Mouse (Mus musculus): ENCODE measurements around the gene Guk1. TPM values are rescaled to one million over a fixed set of nuclear protein-coding genes. Genes with fewer than 3 reads are reported as not detected.

The Guk1 gene
- polyA plus RNA-seq, 3 experiments from 2014 or later = 58.6 to 65.6 (median 60.5) TPM

DNA sequence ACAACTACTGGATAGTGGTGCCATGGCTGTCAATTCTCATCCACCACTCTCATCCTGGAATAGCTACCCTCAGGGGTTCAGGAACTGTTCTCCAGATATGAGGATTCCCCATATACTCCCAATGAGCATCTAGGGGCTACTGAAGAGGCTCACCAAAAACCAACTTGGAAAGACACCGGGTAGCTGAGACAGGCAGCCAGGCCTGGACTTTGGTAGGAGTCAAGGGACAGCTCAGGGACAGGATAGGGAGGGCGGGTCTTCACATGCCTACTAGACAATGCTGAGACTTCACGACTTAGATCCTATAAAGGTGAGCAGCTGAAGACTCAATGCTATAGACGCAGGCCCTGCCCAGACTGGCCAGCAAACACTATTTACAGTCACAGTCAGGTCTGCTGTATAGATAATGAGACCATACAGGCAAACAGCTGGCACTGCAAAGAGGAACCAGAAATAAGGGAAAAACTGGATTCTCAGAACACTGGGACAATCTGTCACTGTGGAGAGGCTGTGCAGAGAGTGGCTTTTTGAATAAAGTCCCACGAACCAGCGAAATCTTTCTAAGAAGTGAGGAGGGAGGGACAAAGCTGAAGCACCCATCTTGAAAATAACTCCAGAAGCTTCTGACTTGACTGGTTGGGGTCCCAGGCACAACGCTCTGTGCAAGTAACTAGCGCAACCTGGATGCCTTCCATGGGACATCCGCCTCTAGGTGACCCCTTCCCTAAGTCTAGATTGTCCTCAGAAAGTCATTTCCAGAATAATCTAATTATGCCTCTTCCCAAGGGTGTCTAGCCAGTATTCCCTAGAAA is 29.4 kb downstream of the Guk1 start:
- ATAC-seq = peak; percentile 6

DNA sequence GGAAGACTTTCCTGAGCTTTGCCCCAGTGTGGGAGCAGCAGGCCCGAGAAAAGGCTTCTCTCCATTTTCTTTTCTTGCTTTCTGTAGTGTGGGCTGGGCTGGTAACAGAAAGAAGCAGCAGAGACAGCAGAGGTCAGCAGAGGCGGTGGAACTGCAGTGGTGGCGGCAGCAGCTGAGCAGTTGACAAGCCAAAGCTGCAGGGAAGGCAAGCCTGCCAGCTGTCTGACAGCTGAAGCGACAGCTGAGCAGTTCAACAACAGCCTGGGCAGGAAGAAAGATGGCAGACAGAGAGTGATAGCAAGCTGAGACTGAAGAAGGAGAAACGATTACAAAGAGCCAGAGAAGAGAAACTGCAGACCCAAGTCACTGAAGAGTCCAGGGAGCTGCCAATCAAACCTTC is 30.6 kb downstream of the Guk1 start:
- no peak for ATAC-seq

DNA sequence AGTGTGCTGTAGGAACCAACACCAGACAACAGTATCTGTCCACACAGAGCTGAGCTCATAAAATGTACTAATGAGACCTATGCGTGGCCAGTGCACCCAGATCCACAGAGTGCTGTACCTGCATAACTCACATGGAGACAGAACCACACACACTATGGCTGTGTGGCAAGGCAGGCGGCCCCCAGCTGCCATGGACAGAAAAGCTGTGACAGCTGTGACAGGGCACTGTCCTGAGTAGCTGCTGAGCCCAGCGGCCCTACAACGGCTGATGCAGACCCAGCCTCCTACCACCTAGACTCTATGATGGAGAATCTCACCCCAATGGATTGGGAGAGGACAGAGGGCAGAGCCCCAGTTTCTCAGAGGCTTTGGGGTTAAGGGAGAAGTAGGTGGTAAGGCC is 32.5 kb downstream of the Guk1 start:
- no peak for ATAC-seq

GRCm38 (mm10) chr11:59159099-59159498 is 32.9 kb downstream of the Guk1 start:
- ATAC-seq = no peak

DNA sequence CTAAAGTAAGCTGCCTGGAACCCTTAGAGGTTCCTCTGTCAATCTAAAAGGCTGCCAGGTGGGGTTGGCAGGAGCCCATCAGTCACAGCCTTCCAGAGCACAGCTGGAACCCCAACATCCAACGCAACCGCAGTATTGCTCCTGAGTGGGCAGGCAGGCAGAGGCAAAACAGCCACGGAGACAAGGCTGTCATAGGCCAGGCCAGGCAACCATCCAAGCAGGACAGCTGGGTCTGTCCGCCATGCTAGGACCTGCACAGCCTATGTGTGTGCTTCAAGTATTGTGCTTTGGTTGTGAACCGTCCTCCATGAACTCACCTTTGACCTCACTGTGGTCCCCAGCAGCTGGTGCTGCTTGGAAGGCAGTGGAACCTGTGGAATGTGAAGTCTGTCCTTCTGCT is 36.1 kb downstream of the Guk1 start:
- no peak for ATAC-seq

DNA sequence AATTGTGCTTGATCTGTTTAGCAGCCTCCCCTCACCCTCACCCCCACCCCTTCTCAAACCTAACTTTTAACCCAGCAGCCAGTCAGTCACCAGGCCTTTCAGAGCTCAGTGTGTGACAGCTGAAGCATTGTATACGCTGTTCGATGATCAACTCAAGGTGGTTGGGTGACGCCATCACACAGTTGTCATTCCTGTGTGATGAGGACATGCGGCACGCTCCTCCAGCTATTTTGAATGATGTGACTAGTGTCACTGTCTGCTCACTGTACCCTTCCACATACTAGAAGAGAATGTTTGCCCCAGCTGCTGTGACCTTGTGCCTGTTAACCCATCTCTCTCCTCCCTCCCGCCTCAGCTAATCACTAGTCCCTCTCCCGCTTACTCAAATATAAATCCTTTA is 37.8 kb downstream of the Guk1 start:
- no peak for ATAC-seq

- ATAC-seq = no peak
Measured at GRCm38 (mm10) chr11:59151729-59152128, 40.3 kb downstream of the Guk1 start.

GRCm38 (mm10) chr11:59149302-59149701 is 42.7 kb downstream of the Guk1 start:
- no peak for ATAC-seq

- no peak for ATAC-seq
Measured at GRCm38 (mm10) chr11:59142962-59143361, 49.0 kb downstream of the Guk1 start.

GRCm38 (mm10) chr11:59141772-59142370 is 50.1 kb downstream of the Guk1 start:
- no peak for ATAC-seq

- no peak for ATAC-seq
Measured at GRCm38 (mm10) chr11:59138537-59139486, 53.2 kb downstream of the Guk1 start.

DNA sequence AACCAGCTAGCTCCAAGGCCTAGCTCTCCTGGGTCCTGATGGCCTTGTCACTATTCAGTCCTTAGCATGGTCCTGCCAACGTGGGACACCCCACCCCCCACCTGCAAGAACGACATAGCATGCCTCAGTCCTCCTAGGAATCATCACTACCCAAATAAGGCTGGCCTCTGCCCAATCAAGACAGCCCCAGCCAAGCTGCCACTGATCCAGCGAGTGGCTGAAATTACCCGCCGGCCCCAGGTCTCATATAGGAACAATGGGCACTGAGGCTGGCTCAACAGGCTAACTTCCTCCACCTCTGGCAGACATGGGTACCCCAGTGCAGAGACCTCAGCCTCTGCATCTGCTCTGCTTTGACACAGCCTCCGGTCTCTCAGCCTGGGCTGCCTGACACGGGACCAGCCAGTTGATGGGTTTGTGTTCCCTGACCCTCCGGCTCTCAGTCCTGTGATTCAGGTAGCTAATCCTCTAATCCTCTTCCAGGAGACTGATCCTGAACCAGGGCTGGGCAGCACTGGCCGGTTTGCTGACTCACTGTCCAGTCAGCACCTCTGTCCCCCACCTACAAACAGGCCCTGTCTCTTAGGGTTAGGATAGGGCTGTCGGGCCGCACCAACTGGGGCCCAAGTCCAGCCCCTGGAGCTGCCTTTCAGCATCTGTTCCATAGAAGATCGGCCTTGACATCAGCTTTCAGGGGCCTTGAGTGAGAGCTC is 54.9 kb downstream of the Guk1 start:
- ATAC-seq = no peak

- no peak for ATAC-seq
Measured at GRCm38 (mm10) chr11:59135904-59136452, 56.0 kb downstream of the Guk1 start, which contains the start of gene Obscn. Gene Obscn (minus strand): TSS chr11:59136402.

GRCm38 (mm10) chr11:59135051-59135820 is 56.8 kb downstream of the Guk1 start:
- ATAC-seq = no peak

DNA sequence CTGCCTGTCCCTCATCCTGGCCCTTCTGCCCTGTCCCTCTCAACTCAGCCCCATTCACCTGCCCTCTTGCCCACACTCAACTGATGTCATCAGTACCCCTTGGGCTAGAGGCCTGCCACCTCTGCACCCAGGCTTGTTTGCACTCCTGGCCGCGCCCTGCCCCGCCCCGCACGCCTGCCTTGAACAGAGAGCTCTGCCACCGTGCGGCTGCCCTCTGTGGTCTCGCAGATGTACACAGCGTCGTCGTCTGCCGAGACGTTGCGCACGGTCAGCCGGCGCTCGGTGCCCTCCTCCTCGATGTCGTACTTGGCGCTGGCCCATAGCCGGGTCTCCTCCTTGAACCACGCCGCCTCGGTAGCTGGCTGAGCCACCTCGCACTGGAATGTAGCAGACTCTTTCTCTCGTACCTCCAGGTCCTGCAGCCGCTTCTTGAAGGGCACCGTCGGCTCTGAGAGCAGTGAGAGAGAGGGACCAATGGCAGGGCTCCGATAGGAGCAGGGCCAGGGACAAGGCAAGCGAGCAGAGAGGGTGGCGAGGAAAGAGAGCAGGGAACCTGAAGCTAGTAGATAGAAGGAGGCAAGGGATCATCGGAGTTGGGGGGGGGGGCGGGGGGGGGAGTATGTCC is 57.5 kb downstream of the Guk1 start:
- ATAC-seq = no peak

Other genes with a start within 250 kb of the Guk1 start
- gene Hist3h2ba, start 243.3 kb downstream of the Guk1 start, polyA plus RNA-seq (2017; shearing (Covaris generic)) = 1 to 10 TPM; 2.9 to 5.2 (median 4.3) TPM
- gene Hist3h2a, start 237.5 kb downstream of the Guk1 start, polyA plus RNA-seq (2017; shearing (Covaris generic)) = 1 to 10 TPM; 3.1 to 5.0 (median 4.2) TPM
- gene Trim17, start 237.5 kb downstream of the Guk1 start, polyA plus RNA-seq (2017; shearing (Covaris generic)) = under 1 TPM in 2 of 3 experiments, not detected in 1; 0.14 to 0.40 TPM
- gene Trim11, start 214.1 kb downstream of the Guk1 start, polyA plus RNA-seq (2017; shearing (Covaris generic)) = 10 to 100 TPM; 18.8 to 24.0 (median 20.3) TPM
- gene Obscn, start 55.8 kb downstream of the Guk1 start, polyA plus RNA-seq (2017; shearing (Covaris generic)) = not detected
- 1 to 10 TPM; 1.3 to 1.5 (median 1.4) TPM for gene Iba57, start 28.5 kb downstream of the Guk1 start, polyA plus RNA-seq (2017; shearing (Covaris generic))
- gene Gjc2, start 9.0 kb downstream of the Guk1 start, polyA plus RNA-seq (2017; shearing (Covaris generic)) = not detected
- 10 to 100 TPM; 43.4 to 49.1 (median 46.7) TPM for gene Mrpl55, start 10.3 kb upstream of the Guk1 start, polyA plus RNA-seq (2017; shearing (Covaris generic))
- gene 2310033P09Rik, start 16.1 kb upstream of the Guk1 start, polyA plus RNA-seq (2017; shearing (Covaris generic)) = 10 to 100 TPM; 19.6 to 22.1 (median 19.8) TPM
- 100 to 1,000 TPM; 339 to 371 (median 345) TPM for gene Arf1, start 36.1 kb upstream of the Guk1 start, polyA plus RNA-seq (2017; shearing (Covaris generic))
- gene Wnt3a, start 98.5 kb upstream of the Guk1 start, polyA plus RNA-seq (2017; shearing (Covaris generic)) = under 1 TPM in 1 of 3 experiments, not detected in 2; 0.24 TPM
- not detected for gene Wnt9a, start 114.7 kb upstream of the Guk1 start, polyA plus RNA-seq (2017; shearing (Covaris generic))
- gene Prss38, start 183.4 kb upstream of the Guk1 start, polyA plus RNA-seq (2017; shearing (Covaris generic)) = under 1 TPM in 1 of 3 experiments, not detected in 2; 0.27 TPM

Measured in inflammation-experienced regulatory T-cells, adult 6 months (primary cell).